Mouse (Mus musculus): Measurements from ENCODE around the gene Lrrc3b.

GRCm38 (mm10) chr14:15330155-15330554 lies 108.6 kb downstream of the Lrrc3b start:
- TF ChIP-seq POLR2A (IDR thresholded peaks at IDR 0.05; ENCODE audit: extremely low read depth, insufficient read depth, low read length) = no peak
- no peak for TF ChIP-seq CTCF (IDR thresholded peaks at IDR 0.05; ENCODE audit: low read depth, low read length)
